Mouse (Mus musculus): ENCODE measurements around the gene Cog4.

Gene Cog4

GRCm38 (mm10) chr8:110846405-110847170 lies at the start of gene Cog4, which contains the start of gene Sf3b3:
Cog4 (plus strand) TSS chr8:110846600.
Sf3b3 (minus strand) TSS chr8:110846787.
- in situ Hi-C loops (cut with MboI, MseI), result no loop called here

GRCm38 (mm10) chr8:110797086-110797485 lies 49.3 kb upstream of the Cog4 start:
- in situ Hi-C loops (cut with MboI, MseI), result no loop called here

DNA sequence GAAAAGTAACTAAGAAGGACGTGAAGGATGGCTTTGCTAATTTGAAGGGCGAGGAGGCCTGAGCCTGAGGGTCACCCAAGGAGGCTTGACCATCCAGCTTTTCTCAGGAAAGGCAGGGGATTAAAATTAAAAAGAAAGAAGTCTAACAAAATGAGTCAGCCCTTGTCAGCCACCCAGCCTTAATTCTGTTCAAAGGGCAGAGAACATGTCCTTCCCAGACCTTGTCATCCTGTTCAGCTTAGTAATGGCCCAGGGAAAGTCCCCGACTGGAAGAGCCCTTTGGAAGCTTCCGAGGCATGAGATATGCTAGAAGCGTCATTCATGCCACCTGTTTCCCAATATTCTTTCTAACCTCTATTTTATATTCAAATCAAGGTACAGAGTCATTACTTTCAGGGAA lies 43.4 kb upstream of the Cog4 start:
- in situ Hi-C loops (cut with MboI, MseI), result no loop called here

DNA sequence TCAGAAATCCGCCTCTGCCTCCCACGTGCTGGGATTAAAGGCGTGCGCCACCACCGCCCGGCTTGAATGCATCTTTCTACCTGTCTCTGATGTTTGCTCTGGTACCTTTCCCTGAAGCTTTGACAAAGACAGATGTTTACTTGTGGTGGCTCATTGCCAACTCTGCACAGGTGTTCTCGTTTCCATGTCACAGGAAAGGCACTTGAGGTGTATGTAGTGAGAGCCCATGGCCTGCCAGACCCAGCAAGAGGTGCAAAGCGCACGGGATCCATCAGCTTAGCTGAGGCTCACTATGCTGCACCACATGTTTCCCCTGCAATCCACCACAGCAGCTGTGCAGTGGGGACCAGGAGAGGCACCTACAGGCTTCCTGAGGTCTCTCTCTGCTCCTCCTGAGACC lies 42.5 kb upstream of the Cog4 start:
- in situ Hi-C loops (cut with MboI, MseI), result no loop called here

- in situ Hi-C loops (cut with MboI, MseI), result no loop called here
Observed at GRCm38 (mm10) chr8:110804825-110805514, 41.4 kb upstream of the Cog4 start.

GRCm38 (mm10) chr8:110805669-110806068 lies 40.7 kb upstream of the Cog4 start, which contains the start of gene Il34:
Il34 (minus strand) TSS chr8:110805924.
- in situ Hi-C loops (cut with MboI, MseI), result no loop called here

DNA sequence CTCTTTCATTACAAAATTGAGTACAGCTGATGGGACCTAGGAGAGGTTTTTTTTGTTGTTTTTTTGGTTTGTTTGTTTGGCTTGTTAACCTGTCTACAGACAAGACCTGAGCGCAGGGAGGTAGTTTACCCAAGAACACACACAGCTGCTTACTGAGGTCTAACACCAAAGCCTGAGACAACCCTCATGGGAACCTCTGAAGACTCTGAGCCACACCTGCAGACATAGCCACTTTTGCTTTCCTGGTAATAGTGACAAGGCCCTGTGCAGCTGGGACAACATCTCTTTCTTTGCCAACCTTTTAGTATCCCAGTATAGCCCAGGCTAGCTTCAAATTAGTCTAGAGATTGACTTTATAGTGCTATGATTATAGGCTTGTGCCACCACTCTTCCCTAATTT lies 40.3 kb upstream of the Cog4 start:
- in situ Hi-C loops (cut with MboI, MseI), result no loop called here

DNA sequence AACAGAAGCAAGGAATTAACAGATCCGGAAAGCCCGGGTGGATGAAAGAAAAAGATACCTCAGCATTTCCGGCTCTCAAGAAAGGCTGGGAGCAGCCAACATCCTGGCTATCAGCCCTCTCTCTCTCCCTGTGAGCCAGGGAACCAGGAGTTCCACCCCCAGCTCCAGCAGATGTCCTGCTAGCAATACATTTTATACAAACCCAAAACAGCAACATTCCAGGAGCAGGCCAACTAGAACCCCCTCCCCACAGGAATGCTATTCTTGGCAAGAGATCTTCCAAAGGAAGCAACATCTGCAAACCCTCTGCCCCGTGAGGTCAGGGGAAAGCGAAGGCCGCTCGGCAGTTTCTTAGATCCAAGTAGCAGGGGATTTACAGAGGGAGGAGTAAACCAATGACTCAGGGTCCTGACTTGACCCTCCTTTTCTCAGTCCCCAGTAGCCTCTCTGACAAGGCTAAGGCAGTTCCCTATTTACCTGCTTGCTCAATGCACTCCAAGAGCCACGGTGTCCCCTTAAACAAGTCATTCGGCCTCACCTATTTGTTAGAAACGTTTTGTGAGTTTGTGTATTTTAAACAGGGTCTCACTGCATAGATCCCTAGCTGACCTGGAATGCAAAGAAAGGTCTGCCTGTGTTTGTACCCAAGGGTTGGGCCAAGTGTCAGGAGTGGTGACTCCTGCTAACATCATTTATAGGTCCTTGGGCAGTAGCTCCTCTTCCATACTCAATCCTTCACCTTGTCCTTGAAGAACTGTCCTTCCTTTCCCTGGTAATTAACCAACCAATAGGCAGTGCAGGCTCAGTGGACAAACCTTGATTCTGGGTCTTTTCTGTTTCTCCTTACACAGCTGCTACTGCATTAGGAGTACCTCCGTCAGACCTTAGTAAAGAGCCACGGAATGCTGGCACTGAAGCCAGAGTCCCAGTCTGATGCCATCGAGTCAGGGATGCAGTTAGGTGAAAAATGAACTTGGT lies 37.6 kb upstream of the Cog4 start:
- in situ Hi-C loops (cut with MboI, MseI), result no loop called here

DNA sequence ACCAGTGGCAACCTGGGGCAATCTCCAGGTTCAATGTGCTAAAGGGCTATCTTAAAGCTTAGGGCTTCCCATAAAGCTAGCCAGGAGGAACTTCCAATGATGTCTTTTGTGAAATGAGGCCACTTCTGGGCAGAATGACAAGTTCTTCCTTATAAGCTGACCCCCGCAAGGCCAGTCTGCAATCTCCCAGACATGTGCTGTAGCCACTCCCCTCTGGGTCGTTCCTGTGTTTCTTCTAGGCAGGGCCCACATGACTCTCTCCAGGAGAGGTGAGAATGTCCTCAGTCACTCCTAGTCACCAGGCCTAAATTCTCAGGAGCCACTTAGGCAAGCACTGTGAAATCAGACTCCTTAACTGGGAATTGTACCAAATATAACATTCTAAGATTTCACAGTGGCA lies 36.6 kb upstream of the Cog4 start:
- in situ Hi-C loops (cut with MboI, MseI), result no loop called here

- in situ Hi-C loops (cut with MboI, MseI), result no loop called here
Observed at GRCm38 (mm10) chr8:110810481-110811065, 35.8 kb upstream of the Cog4 start.

DNA sequence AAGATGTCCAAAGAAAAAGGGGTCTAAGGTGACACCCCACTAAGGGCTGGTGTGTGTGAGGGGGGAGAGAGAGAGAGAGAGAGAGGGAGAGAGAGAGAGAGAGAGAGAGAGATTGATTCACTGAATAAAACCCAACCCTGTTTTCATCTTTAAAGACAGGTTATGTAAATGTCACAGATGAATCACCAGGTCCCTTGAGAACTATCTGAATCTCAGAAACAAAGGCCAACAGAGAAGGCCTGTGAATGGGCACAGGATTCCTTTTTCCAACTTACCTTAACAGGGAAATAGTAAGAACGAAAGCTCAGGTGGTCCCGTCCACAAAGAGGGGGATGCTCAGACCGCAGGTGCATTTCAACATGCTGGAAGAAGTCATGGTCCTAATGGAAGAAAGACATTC lies 35.3 kb upstream of the Cog4 start:
- in situ Hi-C loops (cut with MboI, MseI), result no loop called here

DNA sequence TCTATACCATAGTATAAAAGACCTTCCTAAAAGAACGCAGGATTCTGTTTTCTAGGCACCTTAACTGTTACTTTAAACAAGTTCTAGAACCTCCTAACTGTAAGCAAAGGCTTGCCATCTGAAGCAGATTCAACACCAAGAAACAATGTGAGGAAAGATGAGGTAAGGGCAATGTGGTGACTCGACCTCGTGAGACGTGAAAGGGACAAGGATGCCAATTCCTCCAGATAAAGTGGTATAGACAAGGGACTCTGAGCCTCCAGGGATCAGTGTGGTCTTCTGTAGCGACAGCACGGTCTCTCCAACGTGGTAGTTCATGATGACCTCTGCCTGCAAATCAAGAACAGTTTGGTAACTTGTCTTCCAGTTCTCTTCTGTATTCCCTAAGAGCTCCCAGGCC lies 34.6 kb upstream of the Cog4 start:
- in situ Hi-C loops (cut with MboI, MseI), result no loop called here

DNA sequence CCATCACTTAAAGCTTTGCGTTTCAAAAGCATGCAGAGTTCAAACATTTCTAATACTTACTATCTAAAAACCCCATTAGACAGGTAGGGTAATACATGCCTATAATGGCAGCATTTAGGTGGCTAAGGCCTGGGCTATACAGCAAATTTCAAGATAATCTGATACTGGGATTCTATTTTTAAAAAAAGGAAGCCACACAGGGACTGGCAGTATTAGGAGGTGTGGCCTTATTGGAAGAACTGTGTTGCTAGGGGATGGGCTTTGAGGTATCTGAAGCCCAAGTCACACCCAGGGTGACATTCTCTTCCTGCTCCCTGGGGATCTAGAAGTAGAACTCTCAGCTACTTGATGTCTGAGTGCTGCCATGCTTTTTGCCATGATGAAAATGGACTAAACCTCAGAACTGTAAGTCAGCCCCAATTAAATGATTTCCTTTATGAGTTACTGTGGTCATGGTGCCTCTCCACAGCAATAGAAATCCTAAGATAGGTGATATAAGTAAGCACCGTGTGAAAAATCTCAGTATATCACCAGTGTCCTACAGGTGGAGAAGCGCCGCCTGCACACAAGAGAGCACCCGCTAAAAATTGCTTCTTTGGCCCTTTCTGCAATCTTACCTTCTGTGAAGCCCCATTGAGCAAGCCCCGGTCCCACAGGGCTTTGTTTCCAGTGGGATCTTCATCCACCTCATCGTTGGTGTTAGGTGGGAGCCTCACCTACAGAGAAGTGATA lies 33.9 kb upstream of the Cog4 start:
- in situ Hi-C loops (cut with MboI, MseI), result no loop called here

DNA sequence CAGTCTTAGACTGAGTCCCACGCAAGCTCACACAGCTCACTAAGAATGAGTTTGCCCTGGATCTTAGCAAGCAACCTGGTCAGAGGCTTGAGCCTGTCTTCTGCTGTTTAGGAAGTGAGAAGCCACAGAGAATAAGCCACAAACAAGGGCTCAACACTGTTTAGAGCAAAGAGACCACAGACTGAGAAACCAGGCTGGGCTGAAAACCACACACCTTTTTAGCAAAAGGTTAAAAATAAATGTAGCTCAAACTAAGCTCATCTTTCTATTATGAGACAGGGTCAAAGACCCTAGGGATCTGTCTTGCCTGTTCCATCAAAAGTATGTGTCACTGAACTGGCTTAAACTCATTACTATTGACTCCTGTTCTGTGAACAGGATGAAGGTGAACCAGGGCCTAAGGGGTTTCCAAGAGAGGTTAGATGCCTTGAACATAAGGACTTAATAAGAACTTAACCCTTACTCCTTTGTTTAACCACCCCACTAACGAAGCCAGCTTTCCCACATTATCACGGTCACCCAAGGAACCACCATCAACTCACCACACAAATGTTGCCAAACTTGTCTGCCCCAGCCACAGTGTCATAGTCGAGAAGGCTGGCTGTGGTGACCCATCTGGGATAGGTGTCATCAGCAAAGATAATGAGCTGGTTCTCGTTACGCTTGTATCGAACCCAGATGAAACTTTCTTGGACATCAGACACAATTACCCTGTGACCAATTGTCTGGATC lies 33.2 kb upstream of the Cog4 start:
- in situ Hi-C loops (cut with MboI, MseI), result no loop called here

DNA sequence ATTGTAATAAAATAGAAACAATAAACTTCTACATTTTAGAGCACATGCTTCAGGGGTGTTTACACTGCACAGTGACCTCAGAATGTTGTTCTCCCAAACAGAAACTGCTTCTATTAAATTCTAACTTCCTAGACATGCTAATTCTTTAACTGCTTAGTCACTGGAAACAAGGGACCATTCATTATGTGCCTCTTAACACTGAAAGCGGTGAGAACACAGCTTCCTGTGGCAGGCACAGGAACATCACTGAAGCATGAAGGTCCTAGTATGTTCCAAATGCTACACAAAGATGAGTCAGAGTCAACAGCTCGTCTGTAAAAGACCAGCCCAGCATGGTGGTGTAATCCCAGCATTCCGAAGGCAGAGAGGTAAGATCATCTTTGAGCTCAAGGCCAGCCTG lies 31.1 kb upstream of the Cog4 start:
- in situ Hi-C loops (cut with MboI, MseI), result loop anchor here (5.0 kb wide), 1 partner anchor 237 kb away; no protein-coding TSS in a partner anchor

- in situ Hi-C loops (cut with MboI, MseI), result loop anchor here (5.0 kb wide), 1 partner anchor 235 kb away; no protein-coding TSS in a partner anchor
Observed at GRCm38 (mm10) chr8:110816990-110817389, 29.4 kb upstream of the Cog4 start.

DNA sequence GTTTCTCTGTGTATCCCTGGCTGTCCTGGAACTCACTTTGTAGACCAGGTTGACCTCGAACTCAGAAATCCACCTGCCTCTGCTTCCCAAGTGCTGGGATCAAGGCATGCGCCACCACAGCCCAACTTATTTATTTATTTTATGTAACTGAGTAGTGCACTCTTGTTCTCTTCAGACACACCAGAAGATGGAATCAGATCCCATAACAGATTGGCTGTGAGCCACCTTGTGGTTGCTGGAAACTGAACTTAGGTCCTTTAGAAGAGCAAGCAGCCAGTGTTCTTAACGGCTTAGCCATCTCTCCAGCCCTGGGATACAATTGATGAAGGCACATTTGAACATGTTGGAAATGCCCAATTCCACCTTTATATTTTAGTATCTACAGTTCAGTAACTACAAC lies 27.8 kb upstream of the Cog4 start:
- in situ Hi-C loops (cut with MboI, MseI), result loop anchor here (5.0 kb wide), 1 partner anchor 234 kb away; no protein-coding TSS in a partner anchor

- in situ Hi-C loops (cut with MboI, MseI), result loop anchor here (10.0 kb wide), 2 partner anchors 165 to 465 kb away; no protein-coding TSS in a partner anchor
Observed at GRCm38 (mm10) chr8:110820257-110820656, 26.1 kb upstream of the Cog4 start.

DNA sequence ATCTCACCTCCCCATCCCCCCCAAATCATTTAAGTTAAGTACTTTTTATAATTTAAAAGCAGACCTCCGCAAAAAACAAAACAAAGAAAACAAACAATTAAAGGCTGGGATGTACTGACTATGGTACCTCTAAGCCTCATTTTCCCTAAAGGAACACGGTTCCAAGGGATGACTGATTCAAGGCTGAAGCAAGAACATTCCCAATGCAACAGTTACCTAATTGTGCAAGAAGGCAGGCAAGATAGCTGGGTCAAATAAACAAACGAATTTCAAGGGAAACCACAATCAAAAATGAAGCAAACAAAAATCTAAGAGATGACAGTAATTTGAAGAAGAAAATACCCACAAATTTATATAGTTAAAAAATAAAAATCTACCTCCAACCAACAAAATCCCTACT lies 24.4 kb upstream of the Cog4 start:
- in situ Hi-C loops (cut with MboI, MseI), result loop anchor here (10.0 kb wide), 2 partner anchors 163 to 463 kb away; no protein-coding TSS in a partner anchor

DNA sequence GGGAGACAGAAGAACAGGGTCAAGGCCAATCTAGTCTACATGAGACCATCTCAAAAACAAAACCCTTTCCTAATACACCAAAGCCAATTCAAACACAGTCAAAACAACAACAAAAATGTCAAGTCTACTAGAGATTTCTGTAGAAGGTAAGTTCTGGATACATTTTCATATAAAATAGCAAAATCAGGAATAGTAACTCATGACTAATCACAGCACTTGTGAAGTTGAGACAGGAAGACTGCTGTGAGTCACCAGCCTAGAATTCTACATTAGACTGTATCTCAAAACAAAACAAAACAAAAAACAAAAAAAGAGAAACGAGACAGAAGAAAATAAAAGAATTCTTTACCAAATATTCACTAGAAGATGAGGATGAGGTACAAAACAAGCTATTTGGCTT lies 21.5 kb upstream of the Cog4 start:
- in situ Hi-C loops (cut with MboI, MseI), result loop anchor here (10.0 kb wide), 2 partner anchors 160 to 460 kb away; no protein-coding TSS in a partner anchor
